ENCODE assay signal across 23 mouse cellular contexts in the genomic region with DNA sequence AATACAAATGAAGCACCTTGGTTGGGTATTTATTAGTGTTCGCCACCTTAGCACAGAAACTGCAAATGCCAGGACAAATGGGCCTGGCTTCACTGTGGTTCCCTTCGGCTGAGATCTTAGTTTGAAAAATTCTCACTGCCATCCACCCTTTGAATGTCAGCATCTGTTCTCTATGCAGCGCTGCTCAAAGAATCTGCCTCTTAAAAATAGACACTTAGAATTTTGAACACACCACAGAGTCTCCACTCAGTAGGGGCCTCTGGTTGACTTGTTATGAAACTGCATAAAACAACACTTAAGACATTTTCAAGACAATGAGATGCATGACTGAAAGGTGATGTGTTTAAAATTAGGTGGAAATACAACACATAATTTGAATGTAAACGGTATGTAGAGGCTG.
DNase-seq lines count a peak whose midpoint lies in the region; ATAC-seq lines count a peak whose summit lies in the region.
"Had no signal": no experiment of that assay in that cellular context is flagged by ENCODE, and none has a peak within 500 bp of the region (broad histone marks: within the 10 kb centered on the region; RNA-seq: fewer than 3 reads in every experiment).

No protein-coding gene starts in this region.

- 0 out of 2 replicates have a peak overlapping the region, but pooled peaks have one; percentile 27 for H3K27ac ChIP-seq in kidney, embryonic 15.5 days
- H3K27ac ChIP-seq: embryonic facial prominence, embryonic 13.5 days; embryonic facial prominence, embryonic 15.5 days; forebrain, embryonic 10.5 days; forebrain, embryonic 12.5 days had no signal

- ATAC-seq in frontal cortex, adult (ENCODE audit: low TSS enrichment) = peak; percentile 83
- ATAC-seq in kidney, embryonic 15.5 days (replicated peaks; ENCODE audit: low FRiP score) = no peak
- ATAC-seq: forebrain, embryonic 14.5 days; forebrain, embryonic 16.5 days had no signal

- DNase-seq in frontal cortex, postnatal 10 days (ENCODE audit: low spot score in 2 of 2) = no peak
- DNase-seq in kidney, postnatal 10 days = no peak
- peak; percentile 68 for DNase-seq in A20 (ENCODE audit: low read depth, low spot score)
- no peak for DNase-seq in right cerebral cortex, adult 2 months (ENCODE audit: low spot score in 2 of 2)
- DNase-seq: adrenal gland, adult 8-10 months; adrenal gland, postnatal 14 days; adrenal gland, postnatal 36 days; cerebellum, adult 11 months; cerebellum, adult 18-20 months; cerebellum, adult 8-10 months; cerebellum, adult 9-11 months; cerebellum, postnatal 14 days; cerebellum, postnatal 36 days; embryo, embryonic 11 days had no signal

- no peak overlapping the region for H3K4me2 ChIP-seq in kidney, embryonic 15.5 days
- H3K4me2 ChIP-seq: embryonic facial prominence, embryonic 13.5 days; embryonic facial prominence, embryonic 15.5 days; forebrain, embryonic 12.5 days had no signal

- WGBS in kidney, embryonic 15.5 days = 84% methylated on average over 4 of the region's 4 CpGs

- no peak overlapping the region for H3K9ac ChIP-seq in kidney, embryonic 15.5 days
- H3K9ac ChIP-seq: embryonic facial prominence, embryonic 13.5 days; embryonic facial prominence, embryonic 15.5 days; forebrain, embryonic 12.5 days had no signal

- H3K9me3 ChIP-seq in kidney, embryonic 15.5 days (replicated peaks) = no peaks in the 10 kb centered on the region
- H3K9me3 ChIP-seq: embryonic facial prominence, embryonic 13.5 days; embryonic facial prominence, embryonic 15.5 days; forebrain, embryonic 10.5 days; forebrain, embryonic 12.5 days had no signal

- no peaks in the 10 kb centered on the region for H3K36me3 ChIP-seq in kidney, embryonic 15.5 days
- H3K36me3 ChIP-seq: embryonic facial prominence, embryonic 13.5 days; embryonic facial prominence, embryonic 15.5 days; forebrain, embryonic 10.5 days; forebrain, embryonic 12.5 days had no signal

- no peak overlapping the region for H3K4me3 ChIP-seq in kidney, embryonic 15.5 days (replicated peaks)
- H3K4me3 ChIP-seq: embryonic facial prominence, embryonic 13.5 days; embryonic facial prominence, embryonic 15.5 days; erythroblast, embryonic 14.5 days; forebrain, embryonic 10.5 days; forebrain, embryonic 12.5 days had no signal

- peaks cover 4% of the 10 kb centered on the region for H3K4me1 ChIP-seq in kidney, embryonic 15.5 days
- H3K4me1 ChIP-seq: embryonic facial prominence, embryonic 13.5 days; embryonic facial prominence, embryonic 15.5 days; forebrain, embryonic 12.5 days had no signal

- H3K27me3 ChIP-seq in kidney, embryonic 15.5 days = no peaks in the 10 kb centered on the region
- H3K27me3 ChIP-seq: embryonic facial prominence, embryonic 13.5 days; embryonic facial prominence, embryonic 15.5 days; forebrain, embryonic 12.5 days had no signal
